Mouse (Mus musculus): ENCODE data around the gene Tmem215. TPM values are rescaled to one million over a fixed set of nuclear protein-coding genes. Genes with fewer than 3 reads are reported as not detected.

The Tmem215 gene
- total RNA-seq (2021), result 10 to 100 TPM; 16.5 to 21.1 TPM
- long read RNA-seq, experiment 1, full-length matches to known transcripts, result 19 of 25 reads
- long read RNA-seq, experiment 1, partial matches to known transcripts, result 0 of 25 reads
- long read RNA-seq, experiment 1, other reads (novel, unspliced or antisense), result 6 of 25 reads
- long read RNA-seq, experiment 2, full-length matches to known transcripts, result 27 of 34 reads
- long read RNA-seq, experiment 2, partial matches to known transcripts, result 7 of 34 reads
- long read RNA-seq, experiment 2, other reads (novel, unspliced or antisense), result 0 of 34 reads

GRCm38 (mm10) chr4:40471880-40472279, at the start of gene Tmem215:
Gene Tmem215, plus strand, starts transcription at chr4:40472180.
- intact Hi-C loops (cut with DNase I), result loop anchor here (10.0 kb wide), 1 partner anchor 167 kb away; no protein-coding TSS in a partner anchor
- DNase-seq (ENCODE audit: low spot score in 2 of 2), result no peak

- intact Hi-C loops (cut with DNase I), result no loop called here
- DNase-seq (ENCODE audit: low spot score in 2 of 2), result no peak
These were observed 40.1 kb upstream of the Tmem215 start for GRCm38 (mm10) chr4:40431916-40432315.

- intact Hi-C loops (cut with DNase I), result no loop called here
- no peak for DNase-seq (ENCODE audit: low spot score in 2 of 2)
These were observed 38.6 kb upstream of the Tmem215 start for GRCm38 (mm10) chr4:40433379-40433778.

- DNase-seq (ENCODE audit: low spot score in 2 of 2), result no peak
- intact Hi-C loops (cut with DNase I), result no loop called here
These were observed 37.6 kb upstream of the Tmem215 start for GRCm38 (mm10) chr4:40434388-40434787.

- intact Hi-C loops (cut with DNase I), result no loop called here
- DNase-seq (ENCODE audit: low spot score in 2 of 2), result no peak
These were observed 28.4 kb upstream of the Tmem215 start for GRCm38 (mm10) chr4:40443565-40443964.

- intact Hi-C loops (cut with DNase I), result loop anchor here (10.0 kb wide), 1 partner anchor 168 kb away; no protein-coding TSS in a partner anchor
- peak in 1 of 2 experiments; percentile 55 for DNase-seq (ENCODE audit: low spot score in 2 of 2)
These were observed 935 bp downstream of the Tmem215 start for GRCm38 (mm10) chr4:40472700-40473530.

GRCm38 (mm10) chr4:40473911-40474310, 1.9 kb downstream of the Tmem215 start:
- no peak for DNase-seq (ENCODE audit: low spot score in 2 of 2)
- intact Hi-C loops (cut with DNase I), result loop anchor here (10.0 kb wide), 1 partner anchor 169 kb away; no protein-coding TSS in a partner anchor

- intact Hi-C loops (cut with DNase I), result loop anchor here (10.0 kb wide), 1 partner anchor 173 kb away; no protein-coding TSS in a partner anchor
- no peak for DNase-seq (ENCODE audit: low spot score in 2 of 2)
These were observed 6.0 kb downstream of the Tmem215 start for GRCm38 (mm10) chr4:40477963-40478362.

GRCm38 (mm10) chr4:40486546-40486945, 14.6 kb downstream of the Tmem215 start:
- DNase-seq (ENCODE audit: low spot score in 2 of 2), result no peak
- intact Hi-C loops (cut with DNase I), result no loop called here

- no peak for DNase-seq (ENCODE audit: low spot score in 2 of 2)
- intact Hi-C loops (cut with DNase I), result no loop called here
These were observed 19.8 kb downstream of the Tmem215 start for GRCm38 (mm10) chr4:40491731-40492130.

- DNase-seq (ENCODE audit: low spot score in 2 of 2), result no peak
- intact Hi-C loops (cut with DNase I), result no loop called here
These were observed 24.4 kb downstream of the Tmem215 start for GRCm38 (mm10) chr4:40496354-40496753.

GRCm38 (mm10) chr4:40496828-40497227, 24.8 kb downstream of the Tmem215 start:
- peak; percentile 63 to 74 for DNase-seq (ENCODE audit: low spot score in 2 of 2)
- intact Hi-C loops (cut with DNase I), result no loop called here

- DNase-seq (ENCODE audit: low spot score in 2 of 2), result no peak
- intact Hi-C loops (cut with DNase I), result no loop called here
These were observed 28.0 kb downstream of the Tmem215 start for GRCm38 (mm10) chr4:40499812-40500591.

GRCm38 (mm10) chr4:40502459-40502858, 30.5 kb downstream of the Tmem215 start:
- DNase-seq (ENCODE audit: low spot score in 2 of 2), result peak in 1 of 2 experiments; percentile 61
- intact Hi-C loops (cut with DNase I), result no loop called here

GRCm38 (mm10) chr4:40509534-40509933, 37.6 kb downstream of the Tmem215 start:
- peak; percentile 52 to 71 for DNase-seq (ENCODE audit: low spot score in 2 of 2)
- intact Hi-C loops (cut with DNase I), result loop anchor here (5.0 kb wide), 1 partner anchor 152 kb away; no protein-coding TSS in a partner anchor

GRCm38 (mm10) chr4:40513235-40513634, 41.3 kb downstream of the Tmem215 start:
- peak in 1 of 2 experiments; percentile 35 for DNase-seq (ENCODE audit: low spot score in 2 of 2)
- intact Hi-C loops (cut with DNase I), result no loop called here

- DNase-seq (ENCODE audit: low spot score in 2 of 2), result peak in 1 of 2 experiments; percentile 42
- intact Hi-C loops (cut with DNase I), result no loop called here
These were observed 46.8 kb downstream of the Tmem215 start for GRCm38 (mm10) chr4:40518545-40519324.

Data from left cerebral cortex, postnatal 14 days (tissue).